Mouse (Mus musculus): ENCODE results near the gene Vps13a. TPM values are rescaled to one million over a fixed set of nuclear protein-coding genes. Genes with fewer than 3 reads are reported as not detected.
A peak's percentile ranks its signal among the peaks of the same experiment; 100 is the strongest.
"Not testable (repeated sequence)": the region's sequence is repeated elsewhere in the genome, so short reads cannot be mapped to it uniquely, and the experiment has no call there.

Vps13a gene
- polyA plus RNA-seq, 1 experiment: 31.9 TPM

DNA sequence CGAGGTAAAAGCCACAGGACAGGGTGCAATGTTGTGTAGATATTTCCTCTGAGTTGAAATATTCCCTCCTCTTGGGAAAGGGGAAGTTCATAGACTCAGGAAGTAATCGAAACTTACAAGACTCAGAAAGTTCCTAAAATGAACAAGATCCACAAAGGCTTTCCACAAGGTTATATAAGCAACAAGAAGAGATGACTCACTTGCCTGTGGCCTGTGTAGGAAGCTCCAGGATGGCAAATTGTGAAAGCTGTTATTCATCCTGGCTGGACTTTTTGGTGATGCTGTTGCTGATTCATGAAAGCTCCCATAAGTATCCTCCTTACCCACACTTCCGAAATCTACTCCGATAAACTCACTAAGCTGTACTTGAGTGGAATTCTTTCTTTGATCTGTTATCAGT, 17.2 kb upstream of the Vps13a start:
- Histone ChIP-seq H3K4me1 (ENCODE audit: control insufficient read depth, insufficient read depth, low read length) (no peaks in the 10 kb centered on the region), H3K27ac (ENCODE audit: insufficient read depth, low read length) (no peak overlapping the region), H3K4me3 (ENCODE audit: insufficient read depth, low read length) (no peak overlapping the region)
- TF ChIP-seq CTCF (IDR thresholded peaks at IDR 0.05; ENCODE audit: borderline replicate concordance, insufficient read depth, low read length) (no peak), POLR2A (IDR thresholded peaks at IDR 0.05; ENCODE audit: low read depth, low read length) (no peak)

DNA sequence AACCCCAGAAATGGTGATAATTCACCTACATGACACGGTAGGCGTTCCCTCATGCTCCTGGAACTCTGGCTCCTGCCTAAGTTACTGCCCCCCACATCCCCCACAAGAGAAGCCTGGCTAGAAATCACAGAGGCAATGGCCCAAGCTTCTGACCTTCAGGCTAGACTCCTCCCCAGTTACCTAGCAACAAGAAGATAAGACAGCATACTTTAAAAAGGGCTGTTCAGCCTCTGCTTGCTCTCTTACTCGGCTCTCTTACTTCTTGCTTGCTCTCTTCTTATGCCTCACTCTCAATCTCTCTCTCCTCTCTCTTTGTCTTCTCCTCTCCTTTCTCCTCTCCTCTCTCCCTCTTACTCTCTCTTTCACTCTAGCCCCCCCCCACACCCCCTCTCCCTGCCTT, 13.8 kb upstream of the Vps13a start:
- H3K27ac ChIP-seq (ENCODE audit: insufficient read depth, low read length); H3K4me3 ChIP-seq (ENCODE audit: insufficient read depth, low read length); H3K4me1 ChIP-seq (ENCODE audit: control insufficient read depth, insufficient read depth, low read length): not testable (repeated sequence)

DNA sequence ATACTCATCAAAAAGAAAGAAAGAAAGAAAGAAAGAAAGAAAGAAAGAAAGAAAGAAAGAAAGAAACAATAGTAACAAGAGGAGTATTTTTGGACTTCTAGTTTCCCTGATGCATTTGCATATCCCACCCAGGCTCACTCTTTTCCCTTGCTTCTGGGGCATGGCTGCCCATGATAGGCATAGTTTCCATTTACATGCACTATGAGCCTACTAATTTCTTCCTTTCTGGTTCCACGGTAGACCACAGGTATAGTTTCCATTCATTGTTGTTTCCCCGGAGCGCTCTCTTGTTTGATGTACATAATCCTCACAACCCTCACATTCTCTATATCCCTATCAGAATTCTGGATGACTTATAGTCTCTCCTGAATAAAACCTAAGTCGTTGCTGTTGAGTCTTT, 9.2 kb upstream of the Vps13a start:
- H3K4me1 ChIP-seq (ENCODE audit: control insufficient read depth, insufficient read depth, low read length): no peaks in the 10 kb centered on the region
- no peak overlapping the region for H3K27ac ChIP-seq (ENCODE audit: insufficient read depth, low read length)
- H3K4me3 ChIP-seq (ENCODE audit: insufficient read depth, low read length): no peak overlapping the region
- TF ChIP-seq POLR2A (IDR thresholded peaks at IDR 0.05; ENCODE audit: low read depth, low read length): no peak
- TF ChIP-seq CTCF (IDR thresholded peaks at IDR 0.05; ENCODE audit: borderline replicate concordance, insufficient read depth, low read length): no peak

DNA sequence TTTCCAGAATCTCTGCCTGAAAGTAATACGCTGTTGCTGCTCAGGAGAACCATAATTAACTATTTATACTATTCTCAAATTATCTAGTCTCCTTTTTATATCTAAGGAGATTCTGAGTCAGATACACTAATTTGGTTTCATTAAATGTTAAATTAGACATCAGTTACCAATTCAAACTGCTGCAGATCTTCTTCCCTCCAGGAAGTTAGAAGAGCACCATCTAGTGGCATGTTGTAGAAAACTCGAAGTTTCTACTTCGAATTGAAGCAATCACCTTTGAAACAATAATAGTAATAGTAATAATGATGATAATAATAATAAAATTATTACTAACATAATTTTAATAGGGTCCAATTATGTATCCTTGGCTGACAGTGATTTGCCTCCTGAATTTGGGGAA, 4.1 kb upstream of the Vps13a start:
- Histone ChIP-seq H3K4me3 (ENCODE audit: insufficient read depth, low read length) (no peak overlapping the region), H3K27ac (ENCODE audit: insufficient read depth, low read length) (no peak overlapping the region), H3K4me1 (ENCODE audit: control insufficient read depth, insufficient read depth, low read length) (no peaks in the 10 kb centered on the region)
- TF ChIP-seq POLR2A (IDR thresholded peaks at IDR 0.05; ENCODE audit: low read depth, low read length): no peak
- TF ChIP-seq CTCF (IDR thresholded peaks at IDR 0.05; ENCODE audit: borderline replicate concordance, insufficient read depth, low read length): no peak

DNA sequence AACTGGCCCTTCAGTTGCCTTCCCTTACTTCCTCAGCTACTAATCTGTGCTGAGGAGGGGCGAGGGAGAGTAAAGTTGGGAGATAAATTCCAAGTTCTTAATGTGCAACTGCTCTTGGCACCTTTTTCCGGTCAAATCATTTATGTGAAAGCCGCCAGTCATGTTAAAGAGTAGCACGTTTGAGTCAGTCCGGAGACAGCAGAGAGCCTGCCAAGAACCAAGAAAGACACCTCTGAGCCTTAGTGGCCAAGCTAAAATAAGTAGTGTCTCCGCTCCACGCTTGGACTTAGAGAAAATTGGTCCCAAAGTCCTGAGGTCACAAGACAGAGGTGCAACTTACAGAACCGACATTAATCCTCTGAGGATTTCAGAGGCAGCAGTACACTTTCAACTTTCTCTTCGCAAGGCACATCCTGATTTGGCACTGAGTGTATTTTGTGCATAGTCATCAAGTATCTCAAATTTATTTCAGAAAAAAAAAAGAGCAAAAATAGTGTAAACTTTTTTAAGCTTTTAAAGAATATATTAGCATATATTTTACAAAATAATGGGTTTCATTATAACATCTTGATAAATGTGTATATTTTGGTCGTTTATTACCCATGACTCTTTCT, 780 bp upstream of the Vps13a start:
- Histone ChIP-seq H3K4me3 (ENCODE audit: insufficient read depth, low read length) (peak overlapping the region; percentile 51), H3K27ac (ENCODE audit: insufficient read depth, low read length) (no peak overlapping the region), H3K4me1 (ENCODE audit: control insufficient read depth, insufficient read depth, low read length) (no peaks in the 10 kb centered on the region)
- no peak for TF ChIP-seq POLR2A (IDR thresholded peaks at IDR 0.05; ENCODE audit: low read depth, low read length)
- TF ChIP-seq CTCF (IDR thresholded peaks at IDR 0.05; ENCODE audit: borderline replicate concordance, insufficient read depth, low read length): no peak

DNA sequence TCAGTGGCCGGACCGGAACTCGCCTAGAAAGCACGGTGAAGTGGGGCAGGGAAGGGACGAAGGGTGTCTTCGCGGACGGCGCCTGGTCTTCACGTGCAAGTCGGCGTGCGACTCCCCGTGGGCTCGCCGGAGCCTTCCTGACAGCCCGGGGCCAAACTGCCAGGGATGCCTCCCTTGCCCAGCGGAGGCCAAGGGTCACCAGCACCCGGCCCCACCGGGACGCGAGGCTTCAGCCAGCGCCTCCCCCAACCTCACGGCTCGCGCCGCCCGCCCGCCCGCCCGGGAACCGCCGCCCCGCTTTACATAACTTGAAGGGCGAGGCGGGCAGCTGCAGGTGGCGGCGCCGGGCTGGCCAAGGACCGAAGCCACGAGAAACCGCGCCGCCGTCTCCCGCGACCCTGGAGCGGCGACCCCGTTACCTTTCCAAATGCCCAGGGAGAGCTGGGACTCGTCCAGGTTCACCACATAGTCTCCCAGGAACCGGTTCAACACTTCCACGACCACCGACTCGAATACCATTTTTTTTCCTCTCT, 416 bp downstream of the Vps13a start:
- Histone ChIP-seq H3K27ac (ENCODE audit: insufficient read depth, low read length) (no peak overlapping the region), H3K4me1 (ENCODE audit: control insufficient read depth, insufficient read depth, low read length) (no peaks in the 10 kb centered on the region)

GRCm38 (mm10) chr19:16779786-16780185, 947 bp downstream of the Vps13a start:
- H3K27ac ChIP-seq (ENCODE audit: insufficient read depth, low read length): no peak overlapping the region
- no peak for TF ChIP-seq POLR2A (IDR thresholded peaks at IDR 0.05; ENCODE audit: low read depth, low read length)
- no peak for TF ChIP-seq CTCF (IDR thresholded peaks at IDR 0.05; ENCODE audit: borderline replicate concordance, insufficient read depth, low read length)
- no peaks in the 10 kb centered on the region for H3K4me1 ChIP-seq (ENCODE audit: control insufficient read depth, insufficient read depth, low read length)
- peak overlapping the region; percentile 93 for H3K4me3 ChIP-seq (ENCODE audit: insufficient read depth, low read length)

More for the DNA sequence above, 416 bp downstream of the Vps13a start:
- no peak for TF ChIP-seq CTCF (IDR thresholded peaks at IDR 0.05; ENCODE audit: borderline replicate concordance, insufficient read depth, low read length)
- no peak for TF ChIP-seq POLR2A (IDR thresholded peaks at IDR 0.05; ENCODE audit: low read depth, low read length)
- H3K4me3 ChIP-seq (ENCODE audit: insufficient read depth, low read length): peak overlapping the region; percentile 93

GRCm38 (mm10) chr19:16779281-16779680, 1.5 kb downstream of the Vps13a start:
- no peaks in the 10 kb centered on the region for H3K4me1 ChIP-seq (ENCODE audit: control insufficient read depth, insufficient read depth, low read length)
- no peak overlapping the region for H3K4me3 ChIP-seq (ENCODE audit: insufficient read depth, low read length)
- TF ChIP-seq CTCF (IDR thresholded peaks at IDR 0.05; ENCODE audit: borderline replicate concordance, insufficient read depth, low read length) (no peak), POLR2A (IDR thresholded peaks at IDR 0.05; ENCODE audit: low read depth, low read length) (no peak)
- H3K27ac ChIP-seq (ENCODE audit: insufficient read depth, low read length): no peak overlapping the region

DNA sequence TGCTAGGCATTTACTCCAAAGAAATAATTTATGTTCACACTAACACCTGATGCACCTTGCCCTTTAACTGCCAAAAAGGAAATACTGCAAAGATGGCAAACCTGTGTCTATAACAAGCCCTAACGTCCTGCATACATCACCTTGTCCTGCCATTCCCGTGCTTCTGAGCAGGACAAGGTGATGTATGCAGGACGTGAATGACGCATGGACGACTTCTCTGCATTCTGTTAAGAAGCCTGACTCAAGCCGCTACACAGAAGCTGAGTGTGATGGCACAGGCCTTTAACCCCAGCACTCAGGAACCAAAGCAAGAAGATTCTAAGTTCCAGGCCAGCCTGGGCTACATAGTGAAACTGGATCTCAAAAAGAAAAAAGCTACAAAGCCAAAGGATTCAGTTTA, 2.2 kb downstream of the Vps13a start:
- TF ChIP-seq POLR2A (IDR thresholded peaks at IDR 0.05; ENCODE audit: low read depth, low read length): no peak
- no peak for TF ChIP-seq CTCF (IDR thresholded peaks at IDR 0.05; ENCODE audit: borderline replicate concordance, insufficient read depth, low read length)
- no peaks in the 10 kb centered on the region for H3K4me1 ChIP-seq (ENCODE audit: control insufficient read depth, insufficient read depth, low read length)
- H3K4me3 ChIP-seq (ENCODE audit: insufficient read depth, low read length): no peak overlapping the region
- H3K27ac ChIP-seq (ENCODE audit: insufficient read depth, low read length): no peak overlapping the region

- H3K4me3 ChIP-seq (ENCODE audit: insufficient read depth, low read length): no peak overlapping the region
- no peak for TF ChIP-seq POLR2A (IDR thresholded peaks at IDR 0.05; ENCODE audit: low read depth, low read length)
- TF ChIP-seq CTCF (IDR thresholded peaks at IDR 0.05; ENCODE audit: borderline replicate concordance, insufficient read depth, low read length): no peak
- H3K27ac ChIP-seq (ENCODE audit: insufficient read depth, low read length): no peak overlapping the region
- H3K4me1 ChIP-seq (ENCODE audit: control insufficient read depth, insufficient read depth, low read length): no peaks in the 10 kb centered on the region
Measured at GRCm38 (mm10) chr19:16777901-16778300, 2.8 kb downstream of the Vps13a start.

DNA sequence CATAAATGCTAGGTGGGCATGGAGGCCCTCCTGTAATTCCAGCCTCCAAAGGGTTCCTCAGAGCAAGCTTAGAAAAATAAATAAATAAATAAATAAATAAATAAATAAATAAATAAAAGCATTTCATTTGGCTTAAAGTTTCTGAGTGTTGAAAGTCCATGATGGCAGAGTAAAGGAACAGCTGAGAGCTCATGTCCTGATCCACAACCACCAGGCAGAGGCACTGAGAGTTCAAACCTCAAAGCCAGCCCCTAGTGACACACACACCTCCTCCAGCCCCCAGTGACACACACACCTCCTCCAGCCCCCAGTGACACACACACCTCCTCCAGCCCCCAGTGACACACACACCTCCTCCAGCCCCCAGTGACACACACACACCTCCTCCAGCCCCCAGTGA, 3.3 kb downstream of the Vps13a start:
- H3K27ac ChIP-seq (ENCODE audit: insufficient read depth, low read length); H3K4me1 ChIP-seq (ENCODE audit: control insufficient read depth, insufficient read depth, low read length); H3K4me3 ChIP-seq (ENCODE audit: insufficient read depth, low read length): not testable (repeated sequence)

Data from embryonic fibroblast, embryonic 13.5 days (primary cell).